Mouse (Mus musculus) embryonic facial prominence, embryonic 15.5 days (tissue): Measurements from ENCODE around the gene Tmem19. TPM values are rescaled to one million over a fixed set of nuclear protein-coding genes. Genes with fewer than 3 reads are reported as not detected.

Source experiments
- ATAC-seq: fragments of 200-750 bp; cut with Nextera tagmentation; 2 replicates; pipeline ENCODE4 v1.8.0; 2017; ENCODE audit warnings: low read depth, moderate TSS enrichment; ENCODE audit not compliant: insufficient number of reproducible peaks, low FRiP score, low TSS enrichment
- H3K27ac ChIP-seq: fragments of 300-500 bp; sonication (generic); replicated peaks from 2 replicates; pipeline ENCODE4 v1.5.1; 2015; ENCODE audit warnings: mild to moderate bottlenecking, inconsistent platforms
- H3K27me3 ChIP-seq: fragments of 300-500 bp; sonication (generic); 2 replicates; pipeline ENCODE4 v1.6.1; 2015; ENCODE audit warnings: inconsistent platforms
- H3K36me3 ChIP-seq: fragments of 300-500 bp; sonication (generic); 2 replicates; pipeline ENCODE4 v1.6.1; 2015; ENCODE audit warnings: mild to moderate bottlenecking, inconsistent platforms
- H3K4me1 ChIP-seq: fragments of 300-500 bp; sonication (generic); 2 replicates; pipeline ENCODE4 v1.6.1; 2015; ENCODE audit warnings: inconsistent platforms
- H3K4me2 ChIP-seq: fragments of 300-500 bp; sonication (generic); replicated peaks from 2 replicates; pipeline ENCODE4 v1.6.1; 2015; ENCODE audit warnings: mild to moderate bottlenecking, inconsistent platforms
- H3K4me3 ChIP-seq: fragments of 300-500 bp; sonication (generic); replicated peaks from 2 replicates; pipeline ENCODE4 v1.5.1; 2015; ENCODE audit warnings: mild to moderate bottlenecking, inconsistent platforms
- H3K9ac ChIP-seq: fragments of 300-500 bp; sonication (generic); 2 replicates; pipeline ENCODE4 v1.6.1; 2015; ENCODE audit warnings: inconsistent platforms
- H3K9me3 ChIP-seq: fragments of 300-500 bp; sonication (generic); replicated peaks from 2 replicates; pipeline ENCODE4 v1.6.1; 2016; ENCODE audit warnings: inconsistent platforms
- WGBS: fragments of 180-500 bp; shearing (Covaris S2); methylation state at CpG from one replicate; pipeline ENCODE4 v1.1.7; 2015; 5-methylcytosine and 5-hydroxymethylcytosine counted together
- polyA plus RNA-seq: library from polyadenylated mRNA; unstranded; fragments of >200 nt; fragmentation: Nextera tagmentation; extraction: Ambion mirVana; gene quantifications from 2 replicates; pipeline ENCODE4 v1.2.1, GENCODE M21; 2015

The Tmem19 gene
- polyA plus RNA-seq, 1 experiment from 2014 or later: 25.8 TPM

DNA sequence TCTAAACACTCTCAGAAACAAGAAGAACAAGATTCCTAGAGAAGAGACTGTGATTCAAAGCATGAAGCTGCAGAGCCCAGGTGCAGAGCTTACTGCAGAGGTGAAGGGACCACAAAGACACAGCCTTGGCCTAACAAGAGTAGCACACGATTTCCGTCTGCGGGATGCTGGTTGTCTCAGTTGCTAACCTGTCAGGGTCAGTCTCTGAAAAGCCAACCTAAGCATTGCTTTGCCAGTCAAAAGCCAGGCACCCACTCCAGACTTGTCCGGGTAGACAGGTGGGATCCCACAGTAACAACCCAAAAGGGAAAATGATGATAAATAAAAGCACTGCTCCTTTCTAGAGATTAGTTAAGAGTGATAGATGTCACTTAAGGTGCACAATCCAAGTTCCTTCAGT is 53.1 kb downstream of the Tmem19 start:
- no peak overlapping the region for H3K4me2 ChIP-seq
- no peak overlapping the region for H3K27ac ChIP-seq
- no peak overlapping the region for H3K4me3 ChIP-seq
- H3K27me3 ChIP-seq: no peaks in the 10 kb centered on the region
- ATAC-seq: no peak
- H3K4me1 ChIP-seq: peaks cover 31% of the 10 kb centered on the region
- H3K9ac ChIP-seq: no peak overlapping the region
- no peaks in the 10 kb centered on the region for H3K9me3 ChIP-seq
- H3K36me3 ChIP-seq: peaks cover under 1% of the 10 kb centered on the region; the same call in 1 of the 2 replicates
- WGBS: 92% methylated on average over 4 of the region's 4 CpGs

DNA sequence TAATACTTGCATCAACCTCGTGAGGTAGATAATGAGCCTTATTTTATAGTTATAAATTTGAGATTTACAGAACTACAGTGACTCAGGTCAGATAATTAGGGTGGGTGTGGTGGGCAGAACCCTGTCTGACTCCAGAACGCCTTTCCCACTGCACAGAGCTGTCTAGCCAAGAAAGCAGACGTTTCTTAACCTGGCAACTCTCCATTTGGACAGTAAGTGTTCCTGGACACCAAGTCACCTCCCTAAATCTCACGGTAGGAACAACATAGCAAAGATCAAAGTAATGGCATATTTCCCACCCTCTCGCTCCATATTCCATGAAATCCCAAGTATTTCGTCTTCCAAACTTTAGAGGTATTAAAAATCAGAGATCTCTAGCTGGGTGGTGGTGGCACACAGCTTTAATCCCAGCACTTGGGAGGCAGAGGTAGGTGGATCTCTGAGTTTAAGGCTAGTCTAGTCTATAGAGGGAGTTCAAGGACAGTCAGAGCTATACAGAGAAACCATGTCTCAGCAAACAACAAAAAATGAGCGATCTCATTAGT is 54.9 kb downstream of the Tmem19 start:
- 0 out of 2 replicates have a peak, but pooled peaks cover 13% of the 10 kb centered on the region for H3K4me1 ChIP-seq
- H3K36me3 ChIP-seq: peaks cover 6% of the 10 kb centered on the region
- no peak overlapping the region for H3K4me2 ChIP-seq
- H3K27me3 ChIP-seq: no peaks in the 10 kb centered on the region
- WGBS: 76% methylated on average over 7 of the region's 7 CpGs
- H3K9ac ChIP-seq: no peak overlapping the region
- no peaks in the 10 kb centered on the region for H3K9me3 ChIP-seq
- ATAC-seq: no peak
- no peak overlapping the region for H3K4me3 ChIP-seq
- H3K27ac ChIP-seq: no peak overlapping the region

DNA sequence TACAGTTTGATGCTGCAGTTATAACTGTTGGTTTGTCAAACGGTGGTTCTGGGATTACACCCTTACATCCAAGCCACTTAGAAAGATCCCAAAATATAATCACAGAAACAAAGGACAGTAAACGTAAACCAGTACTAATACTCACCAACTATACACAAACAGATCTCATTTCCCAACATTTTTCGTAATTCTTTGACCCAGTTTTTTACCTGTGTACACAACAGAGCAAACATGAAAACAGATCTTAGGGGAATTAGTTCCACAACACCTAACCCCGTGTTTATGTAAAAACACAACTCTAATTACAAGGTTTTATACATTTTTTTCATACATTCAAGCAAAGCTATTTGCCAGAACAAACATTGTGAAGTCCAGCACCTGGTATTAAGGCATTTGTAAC is 63.6 kb downstream of the Tmem19 start:
- no peak overlapping the region for H3K27ac ChIP-seq
- no peak overlapping the region for H3K9ac ChIP-seq
- peaks cover 40% of the 10 kb centered on the region for H3K36me3 ChIP-seq
- no peaks in the 10 kb centered on the region for H3K4me1 ChIP-seq
- H3K9me3 ChIP-seq: no peaks in the 10 kb centered on the region
- ATAC-seq: no peak
- 85% methylated on average over 4 of the region's 4 CpGs for WGBS
- H3K4me2 ChIP-seq: no peak overlapping the region
- H3K4me3 ChIP-seq: no peak overlapping the region
- H3K27me3 ChIP-seq: no peaks in the 10 kb centered on the region

DNA sequence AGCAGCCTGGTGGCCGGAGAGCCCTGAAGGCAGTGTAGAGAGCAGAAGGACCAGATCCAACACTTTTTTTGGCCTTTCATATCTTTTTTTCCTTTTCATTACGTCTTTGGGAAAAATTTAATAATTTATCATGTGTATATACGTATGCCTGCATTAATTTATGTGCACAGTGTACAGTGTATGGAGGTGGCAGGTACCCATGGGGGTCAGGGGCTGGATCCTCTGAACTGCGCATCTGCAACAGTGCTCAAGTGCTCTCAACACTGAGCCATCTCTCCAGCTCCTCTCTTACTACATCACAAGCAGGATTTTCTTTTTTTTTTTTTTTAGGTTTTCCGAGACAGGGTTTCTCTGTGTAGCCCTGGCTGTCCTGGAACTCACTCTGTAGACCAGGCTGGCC is 64.7 kb downstream of the Tmem19 start:
- Histone ChIP-seq H3K9ac (no peak overlapping the region), H3K36me3 (peaks cover 50% of the 10 kb centered on the region), H3K9me3 (no peaks in the 10 kb centered on the region), H3K4me1 (no peaks in the 10 kb centered on the region), H3K4me2 (no peak overlapping the region), H3K27me3 (no peaks in the 10 kb centered on the region), H3K4me3 (no peak overlapping the region), H3K27ac (no peak overlapping the region)
- ATAC-seq: no peak
- WGBS: 95% methylated on average over 5 of the region's 5 CpGs

DNA sequence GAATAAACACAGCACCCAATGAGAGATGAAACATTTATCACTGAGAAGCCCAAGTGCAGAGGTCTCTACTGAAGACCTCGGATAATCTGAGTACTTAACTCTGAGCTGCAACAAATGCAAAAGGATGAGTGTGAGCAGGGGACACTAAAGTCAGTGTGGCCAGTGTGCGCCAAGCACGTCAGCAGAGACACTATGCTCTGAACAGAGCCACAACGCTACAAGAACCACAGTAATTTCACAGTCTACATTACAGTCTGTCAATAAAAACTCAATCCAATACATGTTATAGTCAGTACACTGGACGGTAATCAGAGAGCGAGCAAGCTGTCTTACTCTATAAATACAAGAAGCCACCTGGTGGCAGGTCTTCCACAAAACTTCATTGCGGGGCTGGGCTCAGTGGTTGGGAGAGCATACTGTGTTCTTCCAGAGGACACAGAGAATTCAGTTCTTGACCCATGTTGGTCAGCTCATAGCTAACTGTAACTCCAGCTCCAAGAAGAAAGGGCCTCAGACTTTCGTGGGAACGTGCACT is 65.8 kb downstream of the Tmem19 start:
- H3K9ac ChIP-seq: no peak overlapping the region
- H3K4me3 ChIP-seq: no peak overlapping the region
- no peaks in the 10 kb centered on the region for H3K27me3 ChIP-seq
- ATAC-seq: no peak
- H3K27ac ChIP-seq: no peak overlapping the region
- H3K36me3 ChIP-seq: peaks cover 61% of the 10 kb centered on the region
- 75% methylated on average over 9 of the region's 9 CpGs for WGBS
- no peaks in the 10 kb centered on the region for H3K9me3 ChIP-seq
- H3K4me1 ChIP-seq: no peaks in the 10 kb centered on the region
- H3K4me2 ChIP-seq: no peak overlapping the region

DNA sequence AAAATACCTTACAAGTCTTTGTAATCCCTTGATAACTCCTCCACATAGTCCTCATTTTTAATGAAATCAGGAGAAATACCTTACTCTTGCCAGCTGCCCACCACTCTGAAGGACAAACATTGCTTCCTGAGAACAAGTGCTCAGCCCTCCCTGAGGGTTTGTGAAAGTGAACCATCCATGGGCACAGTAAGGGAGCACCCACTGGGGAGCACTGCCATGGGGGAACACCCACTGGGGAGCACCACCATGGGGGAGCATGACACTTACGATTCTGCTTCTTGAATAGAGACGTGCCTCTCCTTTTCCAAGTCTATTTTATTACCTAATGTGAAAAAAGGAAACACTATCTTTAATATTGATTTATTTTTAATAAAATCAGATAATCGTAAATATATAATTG is 67.1 kb downstream of the Tmem19 start:
- H3K27ac ChIP-seq: no peak overlapping the region
- H3K4me2 ChIP-seq: no peak overlapping the region
- no peaks in the 10 kb centered on the region for H3K27me3 ChIP-seq
- H3K9ac ChIP-seq: no peak overlapping the region
- no peaks in the 10 kb centered on the region for H3K9me3 ChIP-seq
- 98% methylated on average over 3 of the region's 3 CpGs for WGBS
- ATAC-seq: no peak
- H3K4me3 ChIP-seq: no peak overlapping the region
- peaks cover 61% of the 10 kb centered on the region for H3K36me3 ChIP-seq
- H3K4me1 ChIP-seq: no peaks in the 10 kb centered on the region

DNA sequence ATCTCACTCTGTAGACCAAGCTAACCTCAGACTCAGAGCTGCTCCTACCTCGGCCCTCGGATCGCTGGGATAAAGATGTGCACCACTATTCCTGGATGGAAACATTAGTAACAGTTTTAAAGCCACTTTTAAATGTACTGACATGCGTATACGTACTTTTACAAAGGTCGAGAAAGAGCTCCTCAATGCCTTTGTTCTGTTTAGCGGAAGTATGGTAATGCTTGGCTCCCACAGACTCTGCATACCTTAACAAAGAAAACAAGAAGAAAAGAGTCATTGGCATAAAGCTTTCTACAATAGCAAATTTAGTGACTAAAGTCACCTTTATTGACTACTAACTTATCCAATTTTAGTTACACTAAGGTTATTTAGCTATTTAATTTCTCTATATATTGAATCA is 67.6 kb downstream of the Tmem19 start:
- H3K4me1 ChIP-seq: no peaks in the 10 kb centered on the region
- no peak overlapping the region for H3K27ac ChIP-seq
- H3K36me3 ChIP-seq: peaks cover 56% of the 10 kb centered on the region
- no peak overlapping the region for H3K9ac ChIP-seq
- H3K27me3 ChIP-seq: no peaks in the 10 kb centered on the region
- H3K4me2 ChIP-seq: no peak overlapping the region
- no peaks in the 10 kb centered on the region for H3K9me3 ChIP-seq
- H3K4me3 ChIP-seq: no peak overlapping the region
- 93% methylated on average over 7 of the region's 7 CpGs for WGBS
- no peak for ATAC-seq

DNA sequence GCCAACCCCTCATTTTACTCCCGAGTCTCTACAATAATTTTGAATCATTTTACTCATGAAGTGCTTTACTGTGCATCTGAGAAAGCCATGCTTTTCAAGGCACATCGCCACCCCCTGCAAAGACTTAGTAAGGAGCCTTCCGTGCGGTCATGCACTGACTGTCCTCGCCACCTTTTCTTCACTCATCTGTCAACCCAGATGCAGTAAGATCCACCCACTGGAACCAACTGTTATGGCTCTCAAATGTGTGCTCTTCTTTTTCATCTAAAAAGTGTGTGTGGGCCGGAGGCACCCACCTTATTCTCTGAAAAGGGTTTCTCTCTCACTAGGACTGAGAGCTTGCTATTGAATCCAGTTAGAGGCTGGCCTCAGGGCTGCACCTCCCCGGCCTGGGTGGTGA is 68.4 kb downstream of the Tmem19 start:
- H3K36me3 ChIP-seq: peaks cover 58% of the 10 kb centered on the region
- no peak overlapping the region for H3K4me3 ChIP-seq
- no peak for ATAC-seq
- H3K9me3 ChIP-seq: no peaks in the 10 kb centered on the region
- 94% methylated on average over 7 of the region's 7 CpGs for WGBS
- no peaks in the 10 kb centered on the region for H3K4me1 ChIP-seq
- H3K27me3 ChIP-seq: no peaks in the 10 kb centered on the region
- no peak overlapping the region for H3K9ac ChIP-seq
- H3K4me2 ChIP-seq: no peak overlapping the region
- no peak overlapping the region for H3K27ac ChIP-seq

DNA sequence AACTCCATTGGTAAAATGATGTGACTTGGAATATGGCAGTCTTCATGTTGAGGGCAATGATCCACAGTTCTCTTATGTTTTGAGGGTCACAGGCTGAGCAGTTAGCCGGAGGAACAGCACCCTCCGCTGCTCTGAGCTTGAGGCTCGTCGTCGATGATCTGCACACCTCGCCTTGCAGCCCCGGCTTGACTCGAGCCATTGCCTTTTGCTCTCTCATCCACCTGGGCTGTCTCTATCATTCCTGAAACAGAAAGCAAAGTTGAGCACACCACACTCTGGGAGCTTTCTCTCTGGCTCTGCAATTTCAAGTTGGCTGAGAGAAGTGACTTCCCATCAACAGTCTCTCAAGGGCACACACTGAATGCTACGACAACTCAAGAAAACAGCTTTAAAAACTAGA is 71.6 kb downstream of the Tmem19 start:
- no peak overlapping the region for H3K9ac ChIP-seq
- H3K4me3 ChIP-seq: no peak overlapping the region
- H3K27me3 ChIP-seq: no peaks in the 10 kb centered on the region
- H3K4me2 ChIP-seq: no peak overlapping the region
- H3K9me3 ChIP-seq: no peaks in the 10 kb centered on the region
- no peaks in the 10 kb centered on the region for H3K4me1 ChIP-seq
- peaks cover 66% of the 10 kb centered on the region for H3K36me3 ChIP-seq
- 94% methylated on average over 9 of the region's 9 CpGs for WGBS
- ATAC-seq: no peak
- H3K27ac ChIP-seq: no peak overlapping the region

Other genes starting within 250 kb of the Tmem19 start
- gene Tph2, start 177.5 kb downstream of the Tmem19 start, polyA plus RNA-seq: 0.08 and 0.12 TPM in 2 replicates
- 55.8 and 56.2 TPM in 2 replicates for gene Tbc1d15, start 111.0 kb downstream of the Tmem19 start, polyA plus RNA-seq
- 4.6 and 5.4 TPM in 2 replicates for gene Rab21, start 46.9 kb downstream of the Tmem19 start, polyA plus RNA-seq
- 22.4 and 24.3 TPM in 2 replicates for gene Thap2, start 21.9 kb upstream of the Tmem19 start, polyA plus RNA-seq
- gene Zfc3h1, start 22.5 kb upstream of the Tmem19 start, polyA plus RNA-seq: 22.0 and 23.7 TPM in 2 replicates
- not detected in 2 replicates for gene A930009A15Rik, start 207.5 kb upstream of the Tmem19 start, polyA plus RNA-seq
- 12.2 and 14.5 TPM in 2 replicates for gene Lgr5, start 225.3 kb upstream of the Tmem19 start, polyA plus RNA-seq